Mouse (Mus musculus) ES-E14 (cell line): ENCODE measurements at regions not wholly inside any gene's neighbourhood (a gene's known extent, or its start where the extent isn't known, plus 50 kb on each side); places are given as distances from the start of the nearest gene placed in this dataset.

Source experiments
- CHD2 ChIP-seq: IDR thresholded peaks from 2 replicates; pipeline ENCODE4 v1.6.1; 2014; ENCODE audit warnings: mild to moderate bottlenecking, low read depth, low read length, inconsistent platforms
- HCFC1 ChIP-seq: IDR thresholded peaks from 2 replicates; pipeline ENCODE4 v1.6.1; 2012; ENCODE audit warnings: low read length, inconsistent platforms, borderline replicate concordance; ENCODE audit not compliant: insufficient read depth
- ZC3H11A ChIP-seq: IDR thresholded peaks from 2 replicates; pipeline ENCODE4 v1.6.1; 2012; ENCODE audit warnings: low read depth, mild to moderate bottlenecking, inconsistent platforms, low read length, borderline replicate concordance

DNA sequence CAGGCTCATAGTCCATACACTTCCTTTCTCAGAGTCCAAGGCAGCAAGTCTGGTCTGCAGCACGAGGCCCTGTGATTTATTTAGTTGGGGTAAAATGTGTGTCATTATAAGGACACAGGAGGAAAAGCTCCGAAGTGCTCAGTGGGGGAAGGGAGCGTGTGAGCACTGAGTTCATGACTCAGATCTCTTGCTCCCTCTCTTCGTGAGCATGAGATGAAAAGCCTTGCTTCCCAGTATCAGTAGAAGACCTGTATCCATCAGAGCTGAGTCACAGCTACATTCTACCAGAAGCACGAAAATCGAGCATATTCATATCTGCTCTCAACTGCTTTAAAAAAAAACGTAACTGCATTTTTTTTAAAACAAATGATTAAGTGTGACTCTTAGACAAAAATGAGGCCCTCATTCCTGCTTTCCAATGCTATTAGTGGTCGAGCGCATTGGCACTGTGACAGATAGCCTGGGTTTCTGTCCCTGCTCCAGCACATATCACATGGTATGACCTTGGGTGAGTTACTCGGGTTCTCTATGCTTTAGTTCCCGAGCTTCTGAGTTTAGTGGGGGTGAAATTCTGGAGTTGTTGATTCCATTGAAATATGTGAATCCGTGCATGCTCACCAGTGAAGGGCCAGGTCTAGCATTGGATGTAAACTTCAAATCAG is 109.2 kb upstream of the Cd180 start:
- TF ChIP-seq ZC3H11A: no peak
- no peak for TF ChIP-seq HCFC1
- TF ChIP-seq CHD2: no peak
